Mouse (Mus musculus): Measurements from ENCODE around the gene Gzmg. TPM values are rescaled to one million over a fixed set of nuclear protein-coding genes. Genes with fewer than 3 reads are reported as not detected.
"Not testable (repeated sequence)": the region's sequence is repeated elsewhere in the genome, so short reads cannot be mapped to it uniquely, and the experiment has no call there.

Gene Gzmg
- polyA plus RNA-seq, 1 experiment from 2014 or later = not detected

DNA sequence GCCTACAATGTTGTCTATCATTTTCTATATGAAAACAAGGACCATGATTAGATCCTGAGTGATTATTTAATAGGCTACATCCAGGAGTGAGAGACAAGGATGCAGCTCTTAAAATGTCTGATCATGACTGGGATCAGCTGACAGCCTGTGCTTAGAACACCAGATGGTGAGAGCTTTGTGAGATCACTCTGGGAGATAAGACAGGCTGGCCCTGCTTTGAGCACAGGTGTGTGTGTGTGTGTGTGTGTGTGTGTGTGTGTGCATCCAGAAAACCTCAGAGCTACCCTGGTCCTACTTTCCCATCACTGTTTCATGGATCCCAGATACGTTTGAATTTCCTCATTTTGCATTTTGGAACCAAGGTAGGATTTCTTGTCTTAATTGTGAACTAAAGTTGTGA lies 25.7 kb downstream of the Gzmg start:
- H3K27me3 ChIP-seq (replicated peaks); H3K9ac ChIP-seq (replicated peaks); H3K4me3 ChIP-seq (replicated peaks); H3K4me2 ChIP-seq; ATAC-seq (ENCODE audit: low FRiP score); H3K9me3 ChIP-seq (replicated peaks); H3K27ac ChIP-seq (replicated peaks); H3K4me1 ChIP-seq; H3K36me3 ChIP-seq: not testable (repeated sequence)
- 86% methylated on average over 1 of the region's 1 CpGs for whole genome bisulfite sequencing

DNA sequence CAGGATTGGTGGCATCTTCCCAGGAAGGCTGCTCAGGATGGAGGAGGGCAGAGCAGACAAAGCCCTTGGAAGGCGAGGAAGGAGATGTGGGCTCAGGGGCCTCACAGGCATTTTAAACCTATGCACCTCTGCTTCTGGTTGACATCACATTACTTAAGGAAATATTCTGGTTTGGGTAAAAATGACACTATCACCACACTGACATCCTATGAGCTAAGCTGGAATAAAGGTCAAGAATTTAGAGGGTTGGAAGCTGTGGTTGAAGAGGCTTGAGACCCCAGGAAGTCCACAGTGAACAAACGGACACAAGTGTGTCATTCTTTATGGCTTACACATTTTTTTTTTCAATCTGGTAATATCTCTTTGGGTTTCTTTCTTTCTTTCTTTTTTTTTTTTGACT lies 26.9 kb downstream of the Gzmg start, which contains the start of gene Gzmd:
Gzmd (minus strand) TSS at position 101 of the 400 bp plus-strand sequence.
- not testable (repeated sequence) for H3K27me3 ChIP-seq (replicated peaks); H3K36me3 ChIP-seq; H3K27ac ChIP-seq (replicated peaks); H3K4me3 ChIP-seq (replicated peaks); ATAC-seq (ENCODE audit: low FRiP score); H3K9me3 ChIP-seq (replicated peaks); H3K4me1 ChIP-seq; H3K4me2 ChIP-seq; H3K9ac ChIP-seq (replicated peaks)
- 77% methylated on average over 2 of the region's 2 CpGs for WGBS

- Histone ChIP-seq H3K4me3 (replicated peaks) (no peak overlapping the region), H3K27ac (replicated peaks) (no peak overlapping the region), H3K4me2 (no peak overlapping the region), H3K27me3 (replicated peaks) (no peaks in the 10 kb centered on the region), H3K36me3 (no peaks in the 10 kb centered on the region), H3K9ac (replicated peaks) (no peak overlapping the region), H3K4me1 (no peaks in the 10 kb centered on the region), H3K9me3 (replicated peaks) (no peaks in the 10 kb centered on the region)
- no peak for ATAC-seq (ENCODE audit: low FRiP score)
- WGBS = 53% methylated on average over 3 of the region's 3 CpGs
These were observed 31.0 kb downstream of the Gzmg start for GRCm38 (mm10) chr14:56128341-56128740.

DNA sequence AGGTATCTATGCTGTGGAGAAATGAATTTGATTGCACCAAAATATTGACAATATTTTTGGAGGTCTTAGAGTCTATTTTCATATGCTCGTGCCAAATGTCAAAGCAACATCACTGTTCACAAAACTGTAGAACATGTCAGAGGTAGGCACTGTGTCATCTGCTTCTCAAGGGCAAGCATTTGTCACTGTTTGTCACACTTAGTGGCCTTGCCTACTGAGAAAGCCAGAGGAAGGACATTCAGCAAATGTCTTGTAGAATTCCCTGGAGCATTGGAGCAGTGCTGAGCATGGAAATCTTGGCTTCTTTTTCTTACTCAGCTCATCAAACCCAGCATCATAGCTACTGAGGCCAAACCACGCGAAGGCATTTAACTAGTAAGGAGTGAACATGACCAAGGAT lies 35.9 kb downstream of the Gzmg start:
- no peaks in the 10 kb centered on the region for H3K9me3 ChIP-seq (replicated peaks)
- no peak for ATAC-seq (ENCODE audit: low FRiP score)
- no peak overlapping the region for H3K4me2 ChIP-seq
- H3K4me3 ChIP-seq (replicated peaks) = no peak overlapping the region
- no peak overlapping the region for H3K27ac ChIP-seq (replicated peaks)
- no peaks in the 10 kb centered on the region for H3K36me3 ChIP-seq
- H3K9ac ChIP-seq (replicated peaks) = no peak overlapping the region
- H3K4me1 ChIP-seq = no peaks in the 10 kb centered on the region
- no peaks in the 10 kb centered on the region for H3K27me3 ChIP-seq (replicated peaks)
- WGBS = 82% methylated on average over 3 of the region's 3 CpGs

- Histone ChIP-seq H3K4me3 (replicated peaks) (no peak within 1 kb of the TSS), H3K4me1 (no peaks in the 10 kb centered on the region), H3K4me2 (no peak within 1 kb of the TSS), H3K27ac (replicated peaks) (no peak within 1 kb of the TSS), H3K27me3 (replicated peaks) (no peaks in the 10 kb centered on the region), H3K9ac (replicated peaks) (no peak within 1 kb of the TSS), H3K9me3 (replicated peaks) (no peaks in the 10 kb centered on the region), H3K36me3 (no peaks in the 10 kb centered on the region)
- no peak for ATAC-seq (ENCODE audit: low FRiP score)
These were observed 38.9 kb downstream of the Gzmg start, which contains the start of gene Gzme for GRCm38 (mm10) chr14:56120525-56120924. Gene Gzme (minus strand): TSS chr14:56120625.

GRCm38 (mm10) chr14:56115531-56116310 lies 43.7 kb downstream of the Gzmg start:
- H3K27me3 ChIP-seq (replicated peaks); H3K27ac ChIP-seq (replicated peaks); H3K36me3 ChIP-seq; H3K4me3 ChIP-seq (replicated peaks); H3K9ac ChIP-seq (replicated peaks); H3K4me2 ChIP-seq; ATAC-seq (ENCODE audit: low FRiP score); H3K9me3 ChIP-seq (replicated peaks); H3K4me1 ChIP-seq: not testable (repeated sequence)
- 92% methylated on average over 33 of the region's 33 CpGs for WGBS

Other genes with a start within 250 kb of the Gzmg start
- gene Cma1, start 214.9 kb downstream of the Gzmg start, polyA plus RNA-seq (2015; fragmentation: Nextera tagmentation; extraction: Ambion mirVana) = 1.7 and 3.5 TPM in 2 replicates
- gene Cma2, start 208.6 kb downstream of the Gzmg start, polyA plus RNA-seq (2015; fragmentation: Nextera tagmentation; extraction: Ambion mirVana) = not detected in 2 replicates
- gene Mcpt1, start 141.6 kb downstream of the Gzmg start, polyA plus RNA-seq (2015; fragmentation: Nextera tagmentation; extraction: Ambion mirVana) = not detected in 2 replicates
- gene Mcpt9, start 129.1 kb downstream of the Gzmg start, polyA plus RNA-seq (2015; fragmentation: Nextera tagmentation; extraction: Ambion mirVana) = not detected in 2 replicates
- gene Mcpt2, start 117.5 kb downstream of the Gzmg start, polyA plus RNA-seq (2015; fragmentation: Nextera tagmentation; extraction: Ambion mirVana) = not detected in 2 replicates
- gene Mcpt4, start 97.3 kb downstream of the Gzmg start, polyA plus RNA-seq (2015; fragmentation: Nextera tagmentation; extraction: Ambion mirVana) = 0.18 TPM in 1 of 2 replicates, not detected in the other
- gene Mcpt8, start 74.3 kb downstream of the Gzmg start, polyA plus RNA-seq (2015; fragmentation: Nextera tagmentation; extraction: Ambion mirVana) = 0.37 and 0.47 TPM in 2 replicates
- gene Ctsg, start 57.0 kb downstream of the Gzmg start, polyA plus RNA-seq (2015; fragmentation: Nextera tagmentation; extraction: Ambion mirVana) = not detected in 2 replicates
- not detected in 2 replicates for gene Gzme, start 39.0 kb downstream of the Gzmg start, polyA plus RNA-seq (2015; fragmentation: Nextera tagmentation; extraction: Ambion mirVana)
- not detected in 2 replicates for gene Gzmd, start 27.0 kb downstream of the Gzmg start, polyA plus RNA-seq (2015; fragmentation: Nextera tagmentation; extraction: Ambion mirVana)
- not detected in 2 replicates for gene Gzmn, start 15.0 kb upstream of the Gzmg start, polyA plus RNA-seq (2015; fragmentation: Nextera tagmentation; extraction: Ambion mirVana)
- gene Gzmf, start 51.8 kb upstream of the Gzmg start, polyA plus RNA-seq (2015; fragmentation: Nextera tagmentation; extraction: Ambion mirVana) = not detected in 2 replicates
- 0.20 TPM in 1 of 2 replicates, not detected in the other for gene Gzmc, start 75.1 kb upstream of the Gzmg start, polyA plus RNA-seq (2015; fragmentation: Nextera tagmentation; extraction: Ambion mirVana)
- gene Gzmb, start 102.7 kb upstream of the Gzmg start, polyA plus RNA-seq (2015; fragmentation: Nextera tagmentation; extraction: Ambion mirVana) = 1.7 TPM in 1 of 2 replicates, not detected in the other
- gene Atp12a, start 205.5 kb upstream of the Gzmg start, polyA plus RNA-seq (2015; fragmentation: Nextera tagmentation; extraction: Ambion mirVana) = 0.13 and 0.29 TPM in 2 replicates
- 0.64 and 1.2 TPM in 2 replicates for gene Rnf17, start 243.0 kb upstream of the Gzmg start, polyA plus RNA-seq (2015; fragmentation: Nextera tagmentation; extraction: Ambion mirVana)

All from neural tube, embryonic 15.5 days (tissue).